ENCODE assay signal across 32 mouse cellular contexts in the genomic region with DNA sequence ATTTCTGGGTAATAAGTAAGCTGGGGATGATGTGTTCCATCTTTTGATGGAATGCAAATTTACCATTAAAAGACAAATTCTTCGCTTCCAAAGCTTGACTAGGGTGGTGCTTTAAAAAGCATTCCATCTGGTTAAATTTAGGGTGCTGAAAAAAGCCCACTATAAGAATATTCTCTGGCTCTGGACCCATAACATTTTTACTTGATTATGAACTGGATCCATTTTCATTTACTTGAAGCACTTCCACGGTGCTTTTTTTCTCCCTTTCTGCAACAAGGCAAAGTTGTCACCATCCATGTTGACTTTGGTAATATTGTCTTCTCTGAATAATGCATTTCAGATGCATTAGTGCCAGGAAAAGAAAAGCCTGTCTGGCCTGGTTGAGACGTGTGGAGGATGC. TPM values are rescaled to one million over a fixed set of nuclear protein-coding genes. Genes with fewer than 3 reads are reported as not detected.
"Had no signal": no experiment of that assay in that cellular context is flagged by ENCODE, and none has a peak within 500 bp of the region (broad histone marks: within the 10 kb centered on the region; RNA-seq: fewer than 3 reads in every experiment).

No protein-coding gene starts in this region.

- H3K4me3 ChIP-seq: limb, embryonic 12.5 days; limb, embryonic 15.5 days; megakaryocyte, embryonic 14.5 days; midbrain, embryonic 10.5 days; midbrain, embryonic 13.5 days; myocyte; neural tube, embryonic 13.5 days; stomach, embryonic 15.5 days had no signal

- DNase-seq: kidney, adult 2 months; kidney, postnatal 10 days; kidney, postnatal 36 days; layer of hippocampus, postnatal 36 days; liver, postnatal 0 days; lung, embryonic 14.5 days; retina, postnatal 1 day; spleen, adult 18-20 months; thymus, adult 18-20 months; thymus, postnatal 36 days had no signal

- H3K4me1 ChIP-seq: limb, embryonic 12.5 days; limb, embryonic 15.5 days; megakaryocyte, embryonic 14.5 days; midbrain, embryonic 10.5 days; midbrain, embryonic 13.5 days; neural tube, embryonic 13.5 days; stomach, embryonic 15.5 days had no signal

- H3K27me3 ChIP-seq: limb, embryonic 12.5 days; limb, embryonic 15.5 days; megakaryocyte, embryonic 14.5 days; midbrain, embryonic 13.5 days; neural tube, embryonic 13.5 days; stomach, embryonic 15.5 days had no signal

- ATAC-seq: intestine, postnatal 0 days; liver, postnatal 0 days; lung, postnatal 0 days; midbrain, embryonic 13.5 days; midbrain, embryonic 16.5 days had no signal

- H3K36me3 ChIP-seq: limb, embryonic 12.5 days; limb, embryonic 15.5 days; midbrain, embryonic 10.5 days; midbrain, embryonic 13.5 days; neural tube, embryonic 13.5 days; stomach, embryonic 15.5 days had no signal

- H3K27ac ChIP-seq: limb, embryonic 12.5 days; limb, embryonic 15.5 days; liver, embryonic 14.5 days; macrophage; midbrain, embryonic 10.5 days; midbrain, embryonic 13.5 days; neural tube, embryonic 13.5 days; stomach, embryonic 15.5 days had no signal

- H3K9ac ChIP-seq: limb, embryonic 12.5 days; limb, embryonic 15.5 days; liver, embryonic 14.5 days; liver, postnatal 0 days; lung, embryonic 14.5 days; midbrain, embryonic 13.5 days; neural tube, embryonic 13.5 days; stomach, embryonic 15.5 days had no signal

- H3K9me3 ChIP-seq: limb, embryonic 12.5 days; limb, embryonic 15.5 days; midbrain, embryonic 10.5 days; midbrain, embryonic 13.5 days; neural tube, embryonic 13.5 days; stomach, embryonic 15.5 days had no signal

- H3K4me2 ChIP-seq: limb, embryonic 12.5 days; limb, embryonic 15.5 days; liver, embryonic 11.5 days; lung, embryonic 14.5 days; midbrain, embryonic 13.5 days; neural tube, embryonic 13.5 days; stomach, embryonic 15.5 days had no signal

RNA-seq across cellular contexts. Expression of gene Hsfy2, which starts 27.4 kb away (rescaled TPM):
- total RNA-seq: layer of hippocampus, adult 8-10 months; layer of hippocampus, postnatal 10 days; layer of hippocampus, postnatal 36 days; left cerebral cortex, postnatal 10 days; left cerebral cortex, postnatal 36 days; monocyte, adult 5-6 weeks; neutrophil, adult 5-6 weeks had no signal
- polyA plus RNA-seq: intestine, postnatal 0 days; kidney, adult 2 months; kidney, embryonic 14.5 days; limb, embryonic 12.5 days; limb, embryonic 15.5 days; liver, embryonic 11.5 days; liver, embryonic 14.5 days; liver, postnatal 0 days; lung, embryonic 14.5 days; lung, postnatal 0 days; macrophage; midbrain, embryonic 10.5 days; midbrain, embryonic 13.5 days; midbrain, embryonic 16.5 days; myocyte; neural tube, embryonic 13.5 days; stomach, embryonic 15.5 days; urinary bladder, adult 2 months had no signal
